Mouse (Mus musculus): ENCODE measurements around the gene Prp2.
"Not testable (repeated sequence)": the region's sequence is repeated elsewhere in the genome, so short reads cannot be mapped to it uniquely, and the experiment has no call there.

Gene Prp2

GRCm38 (mm10) chr6:132595613-132596012 is at the start of gene Prp2:
Gene Prp2 (plus strand): TSS chr6:132595913.
- DNase-seq (ENCODE audit: low read depth, low spot score) = not testable (repeated sequence)

DNA sequence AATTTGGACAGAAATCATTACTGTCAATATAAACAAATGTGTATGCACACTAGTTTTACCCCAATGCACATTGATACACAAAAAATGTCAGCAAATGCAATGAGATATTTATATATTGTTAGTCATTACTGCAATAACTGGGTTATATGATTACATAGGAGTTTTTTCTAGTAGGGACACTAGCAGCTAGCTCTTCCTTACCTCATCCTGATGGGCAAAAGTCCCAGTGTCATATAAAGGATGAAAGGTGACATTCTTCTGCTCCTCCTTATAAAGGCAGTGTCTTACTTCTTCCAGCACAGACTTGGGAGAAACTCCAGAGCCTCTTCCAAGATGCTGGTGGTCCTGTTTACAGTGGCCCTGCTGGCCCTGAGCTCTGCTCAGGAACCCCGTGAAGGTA is 26.2 kb upstream of the Prp2 start, which contains the start of gene Prh1:
TSS of gene Prh1 (plus strand) at position 301 of the 400 bp plus-strand sequence.
- not testable (repeated sequence) for DNase-seq (ENCODE audit: low read depth, low spot score)

GRCm38 (mm10) chr6:132649399-132649798 is 53.7 kb downstream of the Prp2 start:
- no peak for DNase-seq (ENCODE audit: low read depth, low spot score)

Measured in A20 (cell line).